Mouse (Mus musculus) MEL (cell line): ENCODE results near the gene Adat3.

Experiments
- CHD2 ChIP-seq: IDR thresholded peaks from 2 replicates; pipeline ENCODE4 v1.6.1; 2011; ENCODE audit warnings: low read length, improper control_type of control experiment
- CTCF ChIP-seq, 3 experiments: IDR thresholded peaks in 2 of 3; conservative IDR thresholded peaks in 1 of 3; 2 replicates each; pipeline ENCODE4 v1.5.1; 2011 to 2012; ENCODE audit warnings: low read length in 3 of 3, low read depth in 2 of 3, mild to moderate bottlenecking in 2 of 3, improper control_type of control experiment in 1 of 3, inconsistent platforms in 1 of 3, mixed read lengths in 1 of 3, moderate library complexity in 1 of 3; ENCODE audit not compliant: control insufficient read depth in 1 of 3, insufficient read depth in 1 of 3, poor library complexity in 1 of 3, severe bottlenecking in 1 of 3
- GABPA ChIP-seq: IDR thresholded peaks from 2 replicates; pipeline ENCODE4 v1.6.1; 2012; ENCODE audit warnings: low read depth, mild to moderate bottlenecking, inconsistent platforms, low read length, improper control_type of control experiment, moderate library complexity
- MAFK ChIP-seq: IDR thresholded peaks from 2 replicates; pipeline ENCODE4 v1.6.1; 2011; ENCODE audit warnings: low read depth, mild to moderate bottlenecking, low read length, improper control_type of control experiment, borderline replicate concordance
- POLR2A ChIP-seq, 2 experiments: IDR thresholded peaks; 2 replicates each; pipeline ENCODE4 v1.6.1; 2011 to 2012; ENCODE audit warnings: low read length in 2 of 2, mild to moderate bottlenecking in 2 of 2, control low read depth in 1 of 2, improper control_type of control experiment in 1 of 2, low read depth in 1 of 2, moderate library complexity in 1 of 2; ENCODE audit not compliant: control insufficient read depth in 1 of 2, insufficient read depth in 1 of 2, poor library complexity in 1 of 2
- POLR2AphosphoS5 ChIP-seq: IDR thresholded peaks from 2 replicates; pipeline ENCODE4 v1.6.1; 2012; ENCODE audit warnings: low read depth, borderline replicate concordance, mild to moderate bottlenecking, inconsistent platforms, low read length, moderate library complexity, mixed read lengths
- SMC3 ChIP-seq: IDR thresholded peaks from 2 replicates; pipeline ENCODE4 v1.6.1; 2011; ENCODE audit warnings: low read depth, low read length, improper control_type of control experiment
- ZKSCAN1 ChIP-seq: IDR thresholded peaks from 2 replicates; pipeline ENCODE4 v1.6.1; 2012; ENCODE audit warnings: low read depth, mild to moderate bottlenecking, inconsistent platforms, low read length, improper control_type of control experiment, moderate library complexity
- ZNF384 ChIP-seq: IDR thresholded peaks from 2 replicates; pipeline ENCODE4 v1.6.1; 2012; ENCODE audit warnings: low read depth, mild to moderate bottlenecking, inconsistent platforms, low read length, improper control_type of control experiment

DNA sequence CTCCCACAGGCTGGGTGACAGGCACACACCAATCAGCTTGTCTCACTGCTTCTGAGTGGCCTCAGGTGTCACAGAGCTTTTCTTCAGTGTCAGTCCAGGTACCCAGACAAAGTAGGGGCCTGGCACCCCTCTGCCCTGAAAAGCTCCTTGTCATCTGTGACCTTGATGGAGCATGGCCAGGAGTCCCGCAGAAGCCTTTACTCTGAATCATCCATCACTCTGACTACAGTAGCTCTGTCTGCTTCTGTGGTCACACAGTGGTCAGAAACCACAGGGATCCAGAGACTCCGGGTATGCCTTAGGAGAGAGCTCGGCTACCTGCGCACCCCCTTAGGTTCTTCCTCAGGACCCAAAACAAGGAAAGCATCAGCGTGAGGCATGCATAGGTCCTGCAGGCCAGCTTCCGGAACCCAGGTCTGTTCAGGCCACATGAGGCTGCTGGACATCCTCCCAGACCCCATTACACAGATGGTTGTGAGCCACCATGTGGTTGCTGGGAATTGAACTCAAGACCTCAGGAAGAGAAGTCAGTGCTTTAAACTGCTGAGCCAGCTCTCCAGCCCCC lies 50.6 kb downstream of the Adat3 start:
- no peak for TF ChIP-seq POLR2A (IDR thresholded peaks at IDR 0.05; ENCODE audit: control insufficient read depth in 1 of 2, insufficient read depth in 1 of 2, low read depth in 1 of 2, low read length in 2 of 2, poor library complexity in 1 of 2)
- no peak for TF ChIP-seq ZNF384
- no peak for TF ChIP-seq SMC3
- no peak for TF ChIP-seq CTCF (IDR thresholded peaks at IDR 0.05 in 2 of 3, conservative IDR thresholded peaks at IDR 0.05 in 1 of 3; ENCODE audit: control insufficient read depth in 1 of 3, insufficient read depth in 1 of 3, low read depth in 2 of 3, low read length in 3 of 3, poor library complexity in 1 of 3, severe bottlenecking in 1 of 3)
- TF ChIP-seq POLR2AphosphoS5 = no peak
- TF ChIP-seq MAFK = no peak
- TF ChIP-seq ZKSCAN1 = no peak
- no peak for TF ChIP-seq CHD2
- TF ChIP-seq GABPA = no peak
